Mouse (Mus musculus) adrenal gland, postnatal 10 days (tissue): ENCODE measurements at regions not wholly inside any gene's neighbourhood (a gene's known extent, or its start where the extent isn't known, plus 50 kb on each side); places are given as distances from the start of the nearest gene placed in this dataset.

Experiments used
- DNase-seq: peaks from one replicate; pipeline ENCODE4 v3.0.0; 2021; ENCODE audit warnings: mixed read lengths

- no peak for DNase-seq
Observed at GRCm38 (mm10) chr16:50092780-50093179, 292.4 kb downstream of the Cd47 start.

DNA sequence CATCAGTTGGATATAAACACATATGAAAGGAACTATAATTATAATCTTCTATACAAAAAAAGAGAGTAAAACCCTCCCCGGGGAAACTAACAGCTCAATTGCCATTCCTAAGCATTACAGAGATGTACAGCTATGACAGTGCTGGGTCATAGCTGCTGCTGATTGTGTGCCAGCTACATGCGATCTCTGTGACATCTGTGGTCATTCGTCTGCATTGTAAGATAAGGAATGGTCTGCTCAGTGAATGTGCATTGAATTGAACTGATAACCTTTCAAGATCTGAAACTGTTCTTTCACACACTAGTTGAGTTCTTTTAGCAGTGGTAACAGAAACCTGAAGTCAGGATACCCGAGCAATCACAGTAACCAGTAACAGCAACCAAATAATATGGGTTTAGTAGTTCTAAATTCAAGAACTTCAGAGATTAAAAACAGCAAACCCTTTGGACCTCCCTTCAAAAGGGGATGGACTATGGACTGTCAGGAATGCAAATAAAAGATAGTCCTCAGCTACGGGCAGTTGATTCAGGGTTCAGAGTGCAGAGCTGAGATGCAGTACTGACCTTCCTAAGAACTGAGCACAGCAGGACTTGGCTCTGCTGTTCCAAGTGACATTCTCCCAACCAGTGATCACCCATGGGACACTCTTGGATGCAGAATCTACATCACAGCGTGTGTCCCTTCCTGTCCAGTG lies 295.7 kb downstream of the Cd47 start:
- no peak for DNase-seq

DNA sequence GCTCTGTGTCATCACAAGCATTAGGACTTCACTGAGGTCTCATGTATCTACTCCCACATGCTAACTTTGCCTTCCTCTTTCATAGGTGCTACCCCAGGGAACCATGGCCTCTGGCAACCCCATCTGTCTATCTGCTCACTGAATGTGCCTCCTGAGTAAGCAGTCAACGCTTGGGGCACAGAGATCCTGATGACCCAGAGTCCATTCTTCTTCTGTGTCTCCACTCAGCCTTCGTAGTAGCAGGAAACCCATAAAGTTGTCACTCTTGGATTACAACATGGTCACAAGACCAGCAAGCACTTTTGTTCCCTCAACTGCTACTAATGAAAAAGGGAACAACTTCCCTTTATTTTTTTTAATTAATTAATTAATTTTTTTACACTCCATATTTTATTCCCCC lies 296.2 kb downstream of the Cd47 start:
- DNase-seq = no peak

DNA sequence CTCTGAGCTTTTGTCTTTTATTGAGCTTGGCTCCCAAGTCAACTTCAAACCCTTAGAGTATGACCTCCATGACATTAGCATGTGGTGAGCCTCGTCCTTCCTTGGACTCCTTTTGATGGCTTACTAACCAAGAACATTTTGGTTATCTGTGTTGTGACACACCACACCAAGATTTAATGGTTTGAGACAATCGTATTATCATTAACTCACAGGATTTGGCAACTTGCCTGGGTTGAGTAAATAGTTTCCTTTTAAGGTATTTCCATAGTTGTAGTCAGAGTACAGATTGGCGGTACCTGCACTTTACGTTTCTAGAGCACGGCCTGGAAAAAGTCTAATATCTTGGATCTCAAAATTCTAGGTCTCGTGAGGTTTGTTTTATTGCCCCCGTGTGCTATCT lies 303.0 kb downstream of the Cd47 start:
- no peak for DNase-seq

GRCm38 (mm10) chr16:50118150-50118549 lies 314.0 kb downstream of the Bbx start:
- DNase-seq = peak; percentile 22

- no peak for DNase-seq
Observed at GRCm38 (mm10) chr16:50122460-50122859, 309.7 kb downstream of the Bbx start.

GRCm38 (mm10) chr16:50124646-50125045 lies 307.5 kb downstream of the Bbx start:
- DNase-seq = no peak

- DNase-seq = no peak
Observed at GRCm38 (mm10) chr16:50125564-50125963, 306.6 kb downstream of the Bbx start.

- no peak for DNase-seq
Observed at GRCm38 (mm10) chr16:50131406-50131805, 300.8 kb downstream of the Bbx start.
